Mouse (Mus musculus): ENCODE data around the gene Sult3a1. TPM values are rescaled to one million over a fixed set of nuclear protein-coding genes. Genes with fewer than 3 reads are reported as not detected.
"Not testable (repeated sequence)": the region's sequence is repeated elsewhere in the genome, so short reads cannot be mapped to it uniquely, and the experiment has no call there.

Sult3a1 gene
- not detected in 2 replicates for polyA plus RNA-seq (2012; rRNA removed)

DNA sequence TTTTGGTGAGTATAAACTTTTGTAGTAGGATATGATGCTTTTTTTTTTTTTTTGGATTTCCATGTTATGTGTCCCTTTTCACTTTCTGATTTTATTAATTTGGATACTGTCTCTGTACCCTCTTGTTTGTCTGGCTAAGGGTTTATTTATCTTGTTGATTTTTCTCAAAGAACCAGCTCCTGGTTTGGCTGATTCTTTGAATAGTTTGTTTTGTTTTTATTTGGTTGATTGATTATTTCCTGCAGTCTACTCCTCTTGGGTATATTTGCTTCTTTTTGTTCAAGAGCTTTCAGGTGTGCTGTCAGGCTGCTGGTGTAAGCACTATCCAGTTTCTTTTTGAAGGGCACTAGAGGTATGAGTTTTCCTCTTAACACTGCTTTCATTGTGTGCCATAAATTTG is at the start of gene Sult3a1:
TSS of gene Sult3a1 (plus strand) at position 301 of the 400 bp plus-strand sequence.
- no peak for DNase-seq (ENCODE audit: low read depth, low spot score)

DNA sequence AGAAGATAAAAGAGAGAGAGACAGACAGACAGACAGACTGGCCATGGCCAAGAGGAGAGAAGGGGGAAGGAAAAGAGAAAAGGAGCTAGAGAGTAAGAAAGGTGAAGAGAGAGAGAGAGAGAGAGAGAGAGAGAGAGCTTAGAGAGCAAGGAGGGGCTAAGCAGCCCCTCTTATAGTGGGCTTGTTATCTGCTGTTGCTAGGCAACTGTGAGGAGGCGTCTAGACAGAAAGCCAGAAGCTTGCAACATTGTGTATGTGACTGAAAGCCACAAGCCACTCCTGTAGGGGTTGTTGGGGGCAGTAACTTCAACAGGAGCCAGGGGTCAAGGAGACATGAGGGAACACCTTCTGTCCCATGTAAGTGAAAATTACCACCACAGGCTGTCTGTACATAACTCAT is 45.7 kb upstream of the Sult3a1 start:
- no peak for DNase-seq (ENCODE audit: low read depth, low spot score)
- WGBS, result 24% methylated on average over 1 of the region's 1 CpGs

DNA sequence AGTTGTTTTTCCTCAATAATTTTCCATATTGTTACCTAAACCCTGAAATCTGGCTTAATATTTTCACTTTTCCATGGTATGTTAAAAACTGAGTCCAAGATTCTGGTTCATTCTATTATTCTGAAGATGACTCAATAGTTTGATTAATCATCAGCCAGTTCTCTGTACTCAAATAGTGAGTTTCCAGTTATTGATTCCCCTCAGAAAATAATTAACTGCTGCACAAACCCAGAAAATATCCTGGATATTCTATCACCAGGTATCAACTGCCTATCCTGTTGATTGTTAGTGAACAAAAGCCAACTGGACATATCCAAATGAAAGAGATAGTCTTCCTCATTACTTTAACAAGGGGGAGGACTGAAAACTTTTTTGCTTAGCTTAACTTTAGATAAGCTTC is 43.3 kb upstream of the Sult3a1 start:
- DNase-seq (ENCODE audit: low read depth, low spot score), result no peak

DNA sequence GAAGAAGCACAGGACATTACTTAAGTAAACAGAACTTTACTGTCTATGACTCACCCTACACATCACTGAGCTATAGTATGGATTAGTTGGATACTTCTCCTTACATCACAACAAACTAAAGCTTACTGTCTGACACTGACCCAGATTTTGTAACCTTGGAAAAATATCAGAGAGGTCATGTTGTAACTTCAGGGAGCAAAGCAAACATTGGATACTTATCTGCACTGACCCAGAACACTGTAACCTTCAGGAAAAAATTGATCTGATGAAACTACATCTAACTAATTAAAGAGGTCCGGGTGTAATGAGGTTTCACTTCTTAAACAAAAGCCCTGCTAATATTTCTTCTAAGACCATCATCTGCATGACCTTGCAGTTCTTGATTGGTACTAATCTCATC is 40.6 kb upstream of the Sult3a1 start:
- 67% methylated on average over 1 of the region's 1 CpGs for WGBS
- DNase-seq (ENCODE audit: low read depth, low spot score), result no peak

DNA sequence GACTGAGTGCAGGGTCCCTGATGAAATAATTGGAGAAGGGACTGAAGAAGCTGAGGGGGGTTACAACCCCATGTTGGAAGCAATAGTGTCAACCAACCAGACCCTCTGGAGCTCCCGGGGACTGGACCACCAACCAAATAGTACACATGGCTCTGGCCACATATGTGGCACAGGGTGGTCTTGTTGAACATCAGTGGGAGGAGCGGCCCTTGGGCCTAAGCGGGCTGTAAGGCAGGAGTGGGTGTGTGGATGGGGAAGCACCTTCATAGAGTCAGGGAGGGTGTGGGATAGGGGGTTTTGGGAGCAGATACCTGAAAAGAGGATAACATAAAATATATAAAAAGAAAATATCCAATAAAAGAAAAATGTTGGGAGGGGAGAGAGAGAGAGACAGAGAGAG is 36.6 kb upstream of the Sult3a1 start:
- DNase-seq (ENCODE audit: low read depth, low spot score), result no peak
- 98% methylated on average over 3 of the region's 3 CpGs for WGBS

DNA sequence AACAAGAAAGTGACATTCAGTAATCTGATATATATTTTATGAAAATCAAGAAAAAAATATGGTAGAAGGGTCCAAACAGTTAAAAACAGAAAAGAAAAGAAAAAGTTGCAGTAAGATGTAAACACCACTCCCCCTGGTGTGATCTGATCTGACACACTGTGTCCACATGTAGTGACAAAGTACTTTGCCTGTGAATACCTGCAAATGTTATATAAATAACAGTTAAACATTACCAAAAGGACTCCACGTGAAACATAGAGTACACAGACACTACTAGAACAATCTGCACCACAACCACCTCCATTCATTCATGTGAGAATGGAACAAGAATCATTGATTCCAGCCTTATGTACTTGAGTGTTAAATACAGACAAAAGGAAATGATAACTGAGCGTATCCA is 8.5 kb downstream of the Sult3a1 start:
- DNase-seq (ENCODE audit: low read depth, low spot score), result no peak
- 46% methylated on average over 2 of the region's 2 CpGs for WGBS

DNA sequence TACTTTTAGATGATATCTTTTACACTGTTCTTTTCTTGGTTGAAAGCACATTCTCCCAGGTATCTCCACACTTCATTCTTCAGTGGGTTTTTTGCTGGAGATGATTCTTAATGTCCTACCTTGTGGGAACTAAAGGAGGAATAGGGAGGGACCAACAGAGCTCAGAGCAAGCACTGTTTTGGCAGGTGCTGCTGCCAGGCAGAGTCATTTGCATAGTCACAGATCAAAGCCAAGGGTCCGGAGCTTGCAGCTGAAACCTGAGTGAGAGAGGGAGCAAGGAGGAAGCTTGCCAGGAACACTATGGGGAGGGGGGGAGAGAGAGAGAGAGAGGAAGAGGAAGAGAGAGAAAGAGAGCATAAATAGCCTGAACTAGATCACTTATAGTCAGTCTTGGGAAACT is 12.9 kb downstream of the Sult3a1 start:
- no peak for DNase-seq (ENCODE audit: low read depth, low spot score)
- WGBS, result 16% methylated on average over 1 of the region's 1 CpGs

DNA sequence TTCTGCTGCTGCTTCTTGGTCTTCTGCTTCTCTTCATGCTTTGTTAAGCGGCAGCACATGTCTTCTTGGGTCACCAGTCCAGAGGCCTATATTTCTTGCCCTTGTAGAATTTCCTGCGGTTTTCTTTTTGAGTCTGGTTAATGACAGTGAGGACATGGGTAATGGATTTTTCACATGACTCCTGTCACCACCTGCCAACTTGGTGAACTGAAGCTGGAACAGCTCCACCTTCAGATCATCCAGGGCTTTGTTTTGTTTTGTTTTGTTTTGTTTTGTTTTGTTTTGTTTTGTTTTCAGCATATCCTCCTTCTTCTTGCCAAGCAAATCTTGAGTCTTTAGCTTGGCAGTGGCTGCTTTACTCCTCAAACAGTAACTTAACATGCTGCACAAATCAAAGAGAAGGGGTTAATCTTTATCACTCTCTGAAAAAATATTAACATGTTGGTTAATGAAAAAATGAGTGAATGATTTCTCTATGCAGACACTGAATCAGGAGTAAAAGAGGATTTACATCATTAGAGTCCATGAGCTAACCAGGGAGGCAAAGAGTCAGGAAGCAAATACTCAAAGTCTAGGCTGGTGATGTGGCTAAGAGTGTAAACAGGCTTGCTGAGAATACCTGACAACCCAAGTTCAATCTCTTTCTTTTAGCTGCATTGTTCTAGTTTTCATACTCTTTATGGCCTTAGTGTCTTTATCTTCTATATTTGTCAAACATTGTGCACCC is 15.3 kb downstream of the Sult3a1 start:
- no peak for DNase-seq (ENCODE audit: low read depth, low spot score)
- 88% methylated on average over 2 of the region's 2 CpGs for WGBS

DNA sequence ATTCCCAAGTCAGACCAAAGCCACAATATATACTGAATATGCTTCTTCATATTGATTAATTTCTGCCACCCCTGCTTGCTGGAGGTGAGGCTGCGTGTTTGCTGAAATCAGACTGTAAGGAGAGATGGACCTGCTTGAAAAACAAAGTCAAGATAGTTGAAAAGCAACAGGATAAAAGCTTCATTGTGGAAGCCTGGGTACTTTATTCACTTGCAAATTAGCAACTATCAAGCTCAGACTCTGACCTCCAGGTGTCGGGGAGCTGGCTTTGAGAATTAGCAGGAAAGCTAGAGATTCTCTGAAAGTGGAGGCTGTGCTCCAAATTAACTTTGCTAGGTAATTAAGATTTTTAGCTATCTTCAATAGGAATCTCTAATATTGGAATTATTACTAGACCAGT is 24.9 kb downstream of the Sult3a1 start:
- DNase-seq (ENCODE audit: low read depth, low spot score), result not testable (repeated sequence)
- 88% methylated on average over 2 of the region's 2 CpGs for WGBS

DNA sequence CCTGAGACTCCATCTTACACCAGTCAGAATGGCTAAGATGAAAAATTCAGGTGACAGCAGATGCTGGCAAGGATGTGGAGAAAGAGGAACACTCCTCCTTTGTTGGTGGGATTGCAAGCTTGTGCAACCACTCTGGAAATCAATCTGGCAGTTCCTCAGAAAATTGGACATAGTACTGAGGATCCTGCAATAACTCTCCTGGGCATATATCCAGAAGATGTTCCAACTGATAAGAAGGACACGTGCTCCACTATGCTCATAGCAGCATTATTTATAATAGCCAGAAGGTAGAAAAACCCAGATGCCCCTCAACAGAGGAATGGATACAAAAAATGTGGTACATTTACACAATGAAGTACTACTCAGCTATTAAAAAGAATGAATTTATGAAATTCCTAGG is 44.0 kb downstream of the Sult3a1 start:
- DNase-seq (ENCODE audit: low read depth, low spot score), result not testable (repeated sequence)
- 53% methylated on average over 1 of the region's 1 CpGs for WGBS

DNA sequence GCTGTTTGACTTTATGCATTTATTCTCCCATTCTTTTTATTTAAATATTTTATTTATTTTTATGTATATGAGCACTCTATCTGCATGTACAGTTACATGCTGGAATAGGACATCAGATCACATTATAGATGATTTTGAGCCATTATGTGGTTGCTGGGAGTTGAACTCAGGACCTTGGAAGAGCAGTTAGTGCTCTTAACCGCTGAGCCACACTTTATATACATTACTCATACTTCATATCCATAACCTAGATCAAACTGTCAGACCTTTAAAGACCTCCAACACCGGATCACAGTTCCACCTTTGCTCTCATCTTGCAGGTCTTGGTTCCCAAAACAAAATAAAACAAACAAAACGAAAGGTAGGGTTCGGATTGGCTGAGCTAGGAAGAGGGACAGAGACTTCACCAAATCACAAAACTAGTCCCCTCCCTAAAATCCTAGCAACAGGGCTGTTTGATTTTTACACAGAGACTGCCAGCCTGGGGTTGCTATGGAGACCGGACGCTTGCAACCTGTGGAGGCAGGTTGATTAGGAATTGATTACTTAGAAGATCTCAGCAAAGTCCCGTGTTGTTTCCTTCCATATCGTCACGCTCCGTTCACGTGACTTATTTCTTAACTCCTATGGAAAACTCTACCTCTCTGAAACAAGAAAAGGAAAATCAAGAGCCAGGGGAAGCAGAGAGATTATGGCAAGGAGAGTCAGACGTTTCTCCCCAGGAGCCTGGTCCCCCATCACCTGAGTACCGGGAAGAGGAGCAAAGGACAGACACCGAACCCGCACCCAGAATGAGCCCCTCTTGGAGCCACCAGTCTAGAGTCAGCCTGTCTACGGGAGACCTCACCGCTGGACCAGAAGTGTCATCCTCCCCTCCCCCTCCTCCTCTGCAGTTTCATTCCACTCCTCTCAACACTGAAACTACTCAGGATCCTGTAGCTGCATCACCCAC is 47.3 kb downstream of the Sult3a1 start, which contains the start of gene Rsph4a:
TSS of gene Rsph4a (plus strand) at position 582 of the 952 bp plus-strand sequence.
- WGBS, result 6% methylated on average over 17 of the region's 17 CpGs
- DNase-seq (ENCODE audit: low read depth, low spot score), result peak; percentile 7

DNA sequence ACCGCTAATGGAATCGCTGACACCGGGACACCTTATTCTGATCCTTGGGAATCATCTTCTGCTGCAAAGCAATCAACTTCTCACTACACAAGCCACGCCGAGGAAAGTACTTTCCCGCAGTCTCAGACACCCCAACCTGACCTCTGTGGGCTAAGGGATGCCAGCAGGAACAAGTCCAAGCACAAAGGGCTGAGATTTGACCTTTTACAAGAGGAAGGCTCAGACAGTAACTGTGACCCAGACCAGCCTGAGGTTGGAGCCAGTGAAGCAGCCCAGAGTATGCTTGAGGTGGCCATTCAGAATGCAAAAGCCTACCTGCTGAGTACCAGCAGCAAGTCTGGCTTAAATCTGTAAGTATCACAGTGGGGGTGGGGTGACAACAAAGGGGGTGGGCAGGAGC is 48.0 kb downstream of the Sult3a1 start:
- no peak for DNase-seq (ENCODE audit: low read depth, low spot score)
- 8% methylated on average over 6 of the region's 6 CpGs for WGBS

Other genes with a start within 250 kb of the Sult3a1 start
- 0.04 TPM in 1 of 2 replicates, not detected in the other for gene Clvs2, start 233.0 kb upstream of the Sult3a1 start, polyA plus RNA-seq (2012; rRNA removed)
- not detected in 2 replicates for gene Sult3a2, start 71.0 kb upstream of the Sult3a1 start, polyA plus RNA-seq (2012; rRNA removed)
- gene Rsph4a, start 47.4 kb downstream of the Sult3a1 start, polyA plus RNA-seq (2012; rRNA removed), result 0.04 TPM in 1 of 2 replicates, not detected in the other
- gene Zup1, start 93.5 kb downstream of the Sult3a1 start, polyA plus RNA-seq (2012; rRNA removed), result 4.1 and 5.7 TPM in 2 replicates
- 15.0 and 20.2 TPM in 2 replicates for gene Rwdd1, start 161.9 kb downstream of the Sult3a1 start, polyA plus RNA-seq (2012; rRNA removed)
- not detected in 2 replicates for gene Trappc3l, start 179.9 kb downstream of the Sult3a1 start, polyA plus RNA-seq (2012; rRNA removed)
- gene Calhm4, start 186.6 kb downstream of the Sult3a1 start, polyA plus RNA-seq (2012; rRNA removed), result not detected in 2 replicates
- 0.56 and 0.73 TPM in 2 replicates for gene Calhm5, start 238.8 kb downstream of the Sult3a1 start, polyA plus RNA-seq (2012; rRNA removed)

Measured in large intestine, adult 2 months (tissue).